Mouse (Mus musculus) layer of hippocampus, postnatal 25 days (tissue): ENCODE data around the gene Chst4. TPM values are rescaled to one million over a fixed set of nuclear protein-coding genes. Genes with fewer than 3 reads are reported as not detected.

ENCODE experiments used
- DNase-seq, 2 experiments: peaks; one replicate each; pipeline ENCODE4 v3.0.0; 2022; ENCODE audit warnings: mixed read lengths in 2 of 2, low spot score in 1 of 2; ENCODE audit errors: extremely low spot score in 1 of 2
- total RNA-seq, 2 experiments: library from RNA; stranded (reverse); gene quantifications; 2 replicates each; pipeline ENCODE4 v1.2.3; 2021

Chst4 gene
- total RNA-seq, 2 experiments from 2014 or later, result not detected

DNA sequence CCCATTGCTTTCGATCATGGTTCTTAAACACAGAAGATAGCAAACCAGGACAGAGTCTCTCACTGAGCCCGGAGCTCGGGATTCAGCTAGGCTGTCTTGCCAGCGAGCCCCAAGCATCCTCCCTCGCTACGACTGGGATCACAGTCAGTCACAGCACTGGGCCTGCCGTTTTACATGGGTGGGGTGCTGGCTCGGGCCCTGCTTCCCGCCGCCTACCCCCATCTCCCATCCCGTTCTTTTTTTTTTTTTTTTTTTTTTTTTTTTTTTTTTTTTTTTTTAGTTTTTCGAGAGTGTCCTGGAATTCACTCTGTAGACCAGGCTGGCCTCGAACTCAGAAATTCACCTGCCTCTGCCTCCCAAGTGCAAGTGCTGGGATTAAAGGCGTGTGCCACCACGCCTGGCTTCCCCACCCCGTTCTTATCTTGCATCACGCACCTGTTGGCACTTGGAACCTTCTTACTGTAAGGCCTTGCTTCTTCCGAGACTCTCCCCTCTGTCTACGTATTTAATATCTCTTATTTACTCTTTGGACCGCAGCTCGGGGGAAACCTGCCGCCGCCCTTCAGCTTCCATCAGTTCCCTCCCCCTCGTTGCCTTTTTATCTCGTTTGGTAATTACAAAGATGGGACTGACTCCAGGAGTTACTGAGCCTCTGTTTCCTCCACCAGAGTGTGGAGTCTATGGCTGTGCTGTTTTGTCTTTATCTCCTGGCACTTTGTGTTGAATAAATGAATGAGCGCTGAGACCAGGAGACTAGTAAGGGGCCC, 31.1 kb downstream of the Chst4 start:
- no peak for DNase-seq

DNA sequence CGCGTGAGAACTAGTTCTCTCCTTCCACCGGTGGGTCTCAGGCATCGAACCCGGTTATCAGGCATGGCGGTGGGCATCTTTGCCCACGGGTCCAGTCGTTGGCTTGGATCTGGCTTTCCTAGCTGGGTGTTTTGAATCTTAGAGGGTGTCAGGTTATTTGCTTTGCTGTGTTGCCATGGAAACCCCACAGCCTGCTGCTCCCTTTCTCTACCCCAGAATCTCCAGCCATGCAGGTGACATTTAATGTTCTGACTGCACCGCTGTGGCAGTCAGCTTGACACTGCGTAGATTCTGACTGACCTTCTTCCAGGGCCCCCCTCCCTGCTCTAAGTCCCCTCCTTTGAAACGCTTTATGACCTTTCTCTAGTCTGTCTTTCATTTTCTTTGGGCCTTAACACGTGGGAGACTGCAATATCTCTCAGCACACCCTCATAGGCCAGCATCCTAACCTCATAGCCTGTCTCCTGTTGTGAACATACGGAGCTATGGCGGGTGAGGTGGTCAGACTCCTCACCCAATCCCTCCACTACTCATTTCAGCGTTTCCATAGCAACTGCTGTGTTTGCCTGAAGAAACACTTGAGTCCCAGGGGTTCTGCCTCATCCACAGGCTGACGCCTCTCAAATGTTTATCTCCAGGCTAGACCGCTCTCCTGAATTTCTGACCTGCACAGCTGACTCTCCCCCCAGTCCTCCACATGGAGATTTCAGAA, 33.1 kb downstream of the Chst4 start:
- DNase-seq, result peak in 1 of 2 experiments; percentile 19

DNA sequence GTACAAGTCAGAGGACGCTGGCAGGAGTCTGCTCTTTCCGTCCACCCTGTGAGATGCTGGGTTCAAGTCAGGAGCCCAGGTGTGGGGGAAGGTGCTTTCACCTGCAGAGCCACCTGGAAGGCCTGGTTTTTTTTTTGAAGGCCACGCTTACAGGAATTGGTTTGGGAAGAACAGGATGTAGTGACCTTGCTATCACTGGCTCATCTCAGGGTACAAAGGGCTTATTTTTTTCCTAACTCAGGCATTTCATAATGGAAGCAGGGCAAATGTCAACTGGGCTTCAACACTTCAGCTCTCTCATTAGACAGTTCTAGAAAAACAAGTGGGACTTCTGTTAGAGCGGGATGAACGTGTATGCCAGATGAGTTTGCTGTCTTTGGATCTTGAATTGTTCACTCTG, 35.2 kb downstream of the Chst4 start:
- DNase-seq, result no peak

DNA sequence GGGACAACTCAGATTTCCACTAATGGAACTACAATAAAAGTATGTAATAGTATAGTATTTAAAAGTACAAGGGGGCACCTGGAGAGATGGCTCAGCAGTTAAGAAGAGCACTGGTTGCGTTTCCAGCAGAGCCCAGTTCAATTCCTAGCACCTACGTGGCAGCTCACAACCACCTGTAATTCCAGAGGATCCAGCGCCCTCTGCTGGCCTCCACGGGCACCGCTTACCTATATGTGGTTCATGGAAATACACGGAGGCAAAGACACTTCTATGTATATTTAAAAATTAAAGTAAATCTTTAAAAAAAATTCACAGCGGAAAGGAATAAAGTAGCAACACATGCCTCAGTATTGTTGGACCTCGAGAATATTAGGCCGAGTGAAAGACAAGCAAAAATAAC, 36.6 kb downstream of the Chst4 start:
- peak in 1 of 2 experiments; percentile 16 for DNase-seq

DNA sequence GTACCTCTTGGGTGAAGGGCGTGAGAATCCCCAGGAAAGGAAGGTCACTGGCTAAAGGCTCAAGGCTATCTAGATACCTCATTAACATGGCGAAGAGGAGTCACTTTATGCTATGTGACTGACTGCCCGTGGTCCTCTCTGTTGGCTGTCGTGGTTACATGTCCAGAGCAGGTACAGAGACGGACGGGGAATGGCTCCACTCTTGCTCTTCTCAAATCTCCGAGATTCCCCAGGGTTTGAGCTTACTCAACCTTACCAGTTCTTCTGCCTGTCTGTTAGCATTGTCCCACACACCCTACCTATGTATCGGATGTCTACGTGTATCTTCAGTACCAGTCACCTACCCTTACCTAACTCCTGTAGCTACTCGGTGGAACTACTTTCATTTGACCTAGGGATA, 39.6 kb downstream of the Chst4 start:
- no peak for DNase-seq

DNA sequence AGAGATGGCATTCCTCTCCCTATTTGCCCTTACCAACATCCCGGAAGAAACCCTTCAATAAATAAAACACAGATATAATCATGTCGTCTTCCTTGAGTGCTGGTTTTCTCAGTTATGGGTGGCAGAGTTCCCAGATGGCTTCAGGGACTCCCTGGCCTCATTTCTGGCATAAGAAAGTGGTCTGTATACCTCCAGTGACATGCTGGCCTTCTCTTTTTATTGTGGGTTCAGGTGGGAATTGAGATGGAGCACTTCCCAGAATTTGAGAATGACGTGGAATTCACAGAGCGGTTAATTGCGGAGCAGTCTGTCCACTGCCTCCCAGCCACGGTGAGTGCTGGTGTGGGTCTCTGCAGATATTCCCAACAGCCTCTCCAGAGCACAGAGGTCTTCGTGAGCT, 41.5 kb downstream of the Chst4 start:
- no peak for DNase-seq

DNA sequence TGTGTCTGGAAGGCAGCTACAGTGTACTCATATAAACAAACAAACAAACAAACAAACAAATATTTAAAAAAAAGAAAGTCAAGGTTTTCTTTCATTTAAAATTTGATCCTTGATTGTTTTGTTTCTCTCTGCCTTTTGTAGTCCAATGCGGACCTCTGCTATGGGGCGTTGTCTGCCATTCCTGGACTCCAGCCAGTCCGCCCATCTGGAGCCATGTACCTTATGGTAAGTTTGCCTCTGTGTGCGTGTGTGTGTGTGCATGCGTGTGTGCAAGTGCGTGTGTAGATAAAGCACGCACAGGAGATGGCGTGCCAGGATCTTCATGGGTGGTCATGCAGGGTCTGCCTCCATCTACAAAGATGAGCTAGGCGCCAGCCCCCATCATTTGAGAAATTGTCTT, 42.2 kb downstream of the Chst4 start:
- no peak for DNase-seq

DNA sequence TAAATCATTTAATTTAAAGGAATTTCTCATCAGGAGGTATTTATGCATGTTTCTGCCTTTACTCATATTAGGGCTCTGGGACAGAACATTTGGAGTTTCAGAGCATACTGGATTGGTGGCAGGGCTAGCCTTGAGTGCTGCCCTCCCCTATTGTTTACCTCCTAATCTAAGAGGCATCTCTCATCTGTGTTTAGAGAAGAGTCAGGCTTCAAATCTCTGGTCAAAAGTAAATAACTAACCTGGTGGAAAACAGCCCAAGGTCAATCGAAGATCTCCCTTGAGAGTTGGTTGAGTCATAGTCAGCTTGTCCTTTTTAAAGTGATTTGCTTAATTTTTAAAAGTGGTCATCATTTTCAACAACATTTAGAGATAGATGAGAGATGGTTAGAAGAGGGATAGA, 46.6 kb downstream of the Chst4 start:
- no peak for DNase-seq

DNA sequence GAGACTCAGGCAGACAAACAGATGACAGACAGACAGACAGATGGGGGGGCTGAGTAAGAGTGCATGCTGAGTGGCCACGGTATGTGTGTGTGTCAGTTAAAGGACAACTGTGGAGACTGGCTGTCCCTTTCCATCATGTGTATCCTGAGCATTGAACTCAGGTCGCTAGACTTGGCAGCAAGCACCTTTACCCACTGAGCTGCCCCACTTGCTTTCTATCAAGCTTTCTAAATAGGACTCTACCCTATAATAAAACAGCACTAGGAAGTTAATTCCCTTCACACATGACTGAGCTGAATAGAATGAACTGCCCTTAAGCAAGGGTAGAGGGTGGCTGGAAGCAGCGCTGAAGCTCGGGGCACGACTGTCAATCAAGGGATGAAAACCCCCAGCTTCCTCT, 47.4 kb downstream of the Chst4 start:
- no peak for DNase-seq

DNA sequence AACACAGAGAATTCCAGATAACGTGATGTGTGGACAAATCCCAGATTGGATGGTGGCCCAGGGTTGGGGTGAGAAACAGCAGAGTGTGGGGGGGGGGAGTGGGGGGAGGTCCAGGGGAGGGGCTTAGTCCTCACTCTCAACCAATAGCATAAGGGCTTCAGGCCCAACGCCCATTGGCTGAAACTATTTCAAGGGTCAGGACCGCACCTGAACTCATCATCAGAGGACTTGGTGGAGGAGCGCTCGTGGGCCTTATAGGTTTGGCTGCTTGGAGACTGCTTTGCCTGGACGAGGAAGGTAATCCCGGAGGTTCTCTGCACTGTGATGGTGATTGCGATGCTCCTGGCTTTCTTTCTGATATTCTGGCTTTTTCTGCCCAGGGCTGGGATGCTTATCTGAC, 49.3 kb downstream of the Chst4 start, which contains the start of gene Tat:
Gene Tat (plus strand): TSS at position 214 of the 400 bp plus-strand sequence.
- DNase-seq, result no peak

DNA sequence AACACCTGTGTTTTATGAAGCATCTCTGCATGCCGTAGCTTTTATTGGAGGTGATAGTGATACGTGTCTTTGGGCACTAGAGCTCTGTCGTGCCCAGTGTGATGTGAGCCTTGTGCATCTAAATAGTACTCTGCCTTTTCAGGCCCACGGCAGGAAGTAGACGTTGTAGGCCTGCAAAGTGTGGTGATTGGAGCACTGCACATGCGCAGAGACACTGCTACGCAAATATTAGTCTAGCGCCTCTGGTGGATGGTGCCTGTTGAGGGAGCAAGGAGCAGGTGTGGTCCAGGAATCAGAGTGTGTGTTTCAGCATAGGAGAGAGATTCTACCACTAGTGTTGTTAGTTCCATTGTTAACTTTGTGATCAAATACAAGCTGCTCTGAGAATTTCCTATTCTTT, 50.4 kb downstream of the Chst4 start:
- no peak for DNase-seq

DNA sequence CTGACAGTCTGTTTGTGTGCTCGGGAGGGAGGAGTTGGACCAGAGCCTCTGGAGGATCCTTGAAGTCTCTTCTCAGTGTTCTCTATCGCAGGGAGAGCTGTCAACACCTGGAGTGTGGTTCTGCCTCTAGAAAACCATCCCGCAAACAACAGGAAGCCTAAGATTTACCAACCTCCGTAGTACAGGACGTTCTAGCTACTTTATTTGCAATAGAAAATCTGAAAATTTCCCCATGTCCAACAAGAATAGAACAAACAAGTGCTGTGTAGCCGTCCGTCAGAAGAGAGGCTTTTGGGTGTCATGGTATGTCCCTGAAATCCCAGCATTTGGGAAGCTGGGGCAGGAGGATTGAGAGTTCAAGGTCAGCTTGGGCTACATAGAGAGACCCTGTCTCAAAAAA, 51.8 kb downstream of the Chst4 start:
- DNase-seq, result no peak

DNA sequence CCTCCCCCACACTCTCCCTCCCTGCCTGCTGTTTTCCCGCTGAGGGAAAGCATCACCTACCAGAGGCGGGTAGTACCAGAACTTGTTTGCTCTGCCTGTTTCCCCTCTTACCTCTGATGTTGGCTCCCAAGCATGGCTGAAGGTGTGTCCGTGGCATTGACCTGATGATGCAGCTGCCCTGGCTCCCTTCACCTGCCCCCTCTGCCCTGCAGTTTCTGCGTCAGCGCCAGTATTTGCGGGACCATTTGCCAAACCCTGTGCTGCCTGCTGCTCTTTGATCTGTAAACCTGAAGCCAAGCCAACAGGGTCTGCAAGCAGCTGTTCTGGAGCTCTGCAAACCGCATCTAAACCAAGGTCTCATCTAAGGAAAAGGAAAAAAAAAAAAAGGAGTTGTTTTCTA, 53.2 kb downstream of the Chst4 start:
- no peak for DNase-seq

DNA sequence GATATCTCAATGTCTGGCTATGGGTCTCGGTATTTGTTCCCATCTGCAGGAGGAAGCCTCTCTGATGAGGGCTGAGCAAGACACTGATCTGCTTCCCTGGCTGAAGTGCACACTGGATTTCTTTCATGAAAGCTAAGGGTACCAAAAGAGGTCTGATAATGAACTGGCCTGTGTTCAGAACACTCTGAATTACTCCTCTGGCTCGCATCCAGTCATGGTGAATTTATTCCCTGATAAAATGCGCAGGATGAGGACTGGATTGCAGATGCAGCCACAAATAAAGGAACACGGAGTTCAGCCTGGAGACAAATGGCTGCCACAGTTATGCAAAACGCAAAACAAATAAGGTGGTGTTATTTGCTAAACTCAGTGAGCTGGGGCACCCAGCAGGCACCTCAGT, 55.6 kb downstream of the Chst4 start:
- DNase-seq, result no peak

DNA sequence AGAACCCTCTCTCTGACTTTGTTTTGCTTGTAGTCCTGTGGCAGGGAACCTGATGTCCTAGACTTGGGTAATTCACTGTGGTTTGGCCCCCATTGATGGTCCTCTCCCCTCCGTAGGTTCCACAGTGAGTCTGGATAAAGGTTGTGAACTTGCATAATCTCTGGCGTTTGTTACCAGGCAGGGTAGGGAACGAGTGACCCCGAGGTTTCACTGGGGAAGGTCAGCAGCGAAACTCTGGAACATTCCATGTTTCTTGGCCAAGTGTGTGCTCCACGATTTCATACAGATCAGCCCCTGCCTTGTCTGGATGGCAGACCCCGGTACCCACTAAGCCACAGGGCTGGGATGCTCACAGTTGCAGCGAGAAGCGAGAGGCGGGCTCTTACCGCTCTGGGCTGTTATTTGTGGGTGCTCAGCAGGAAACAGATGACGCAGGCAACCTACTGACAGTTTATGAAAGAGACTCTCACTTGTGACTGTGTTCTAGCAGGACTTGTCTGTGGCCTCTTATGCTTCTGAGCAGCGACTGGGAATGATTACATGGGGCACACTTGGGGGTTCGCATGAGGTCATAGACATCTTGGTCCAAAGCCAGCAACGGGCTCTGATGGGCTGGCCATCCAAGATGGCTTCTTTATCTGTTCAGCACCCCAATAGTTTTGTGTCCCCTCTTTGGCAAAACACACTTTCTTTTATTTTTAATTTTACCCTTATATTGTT, 57.0 kb downstream of the Chst4 start:
- DNase-seq, result no peak

DNA sequence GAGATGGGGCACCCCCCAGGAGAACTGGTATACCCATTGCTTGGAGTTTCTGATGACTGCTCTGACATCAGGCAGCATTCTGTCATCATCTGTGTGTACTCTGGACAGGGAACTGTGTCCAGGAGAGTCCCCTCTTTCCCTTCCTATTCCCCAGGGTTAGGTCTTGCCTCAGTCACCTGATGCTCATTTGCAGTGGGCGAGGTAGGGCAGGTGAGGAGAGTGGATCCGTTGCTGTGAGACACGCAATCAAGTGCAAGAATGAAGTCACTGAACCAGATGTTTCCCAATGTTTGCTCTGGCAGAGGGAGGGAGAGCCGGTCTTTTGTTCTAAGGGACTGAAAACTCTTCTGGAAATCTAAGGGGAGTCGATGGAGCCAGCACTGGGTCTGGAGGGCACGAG, 60.2 kb downstream of the Chst4 start:
- no peak for DNase-seq

Other genes with a start within 250 kb of the Chst4 start
- gene Phlpp2, start 171.2 kb downstream of the Chst4 start, total RNA-seq, result 10 to 100 TPM; 22.8 to 23.3 TPM
- gene Marveld3, start 77.5 kb downstream of the Chst4 start, total RNA-seq, result not detected
- not detected for gene Tat, start 49.3 kb downstream of the Chst4 start, total RNA-seq
- 10 to 100 TPM; 26.0 to 29.7 TPM for gene Zfp612, start 40.0 kb upstream of the Chst4 start, total RNA-seq
- not detected for gene Gm21964, start 61.5 kb upstream of the Chst4 start, total RNA-seq
- not detected for gene Gm17720, start 63.0 kb upstream of the Chst4 start, total RNA-seq
- 10 to 100 TPM; 45.5 to 55.4 TPM for gene Calb2, start 128.5 kb upstream of the Chst4 start, total RNA-seq
- gene Cmtr2, start 175.9 kb upstream of the Chst4 start, total RNA-seq, result 1 to 10 TPM; 5.7 to 6.1 TPM
- under 1 TPM; 0.37 to 0.47 TPM for gene Hydin, start 227.2 kb upstream of the Chst4 start, total RNA-seq